Mouse (Mus musculus) left cerebral cortex, adult 11 months (tissue): ENCODE data around the gene Dll4.

ENCODE experiments used
- DNase-seq: peaks from one replicate; pipeline ENCODE4 v3.0.0; 2022; ENCODE audit warnings: low spot score

The Dll4 gene

DNA sequence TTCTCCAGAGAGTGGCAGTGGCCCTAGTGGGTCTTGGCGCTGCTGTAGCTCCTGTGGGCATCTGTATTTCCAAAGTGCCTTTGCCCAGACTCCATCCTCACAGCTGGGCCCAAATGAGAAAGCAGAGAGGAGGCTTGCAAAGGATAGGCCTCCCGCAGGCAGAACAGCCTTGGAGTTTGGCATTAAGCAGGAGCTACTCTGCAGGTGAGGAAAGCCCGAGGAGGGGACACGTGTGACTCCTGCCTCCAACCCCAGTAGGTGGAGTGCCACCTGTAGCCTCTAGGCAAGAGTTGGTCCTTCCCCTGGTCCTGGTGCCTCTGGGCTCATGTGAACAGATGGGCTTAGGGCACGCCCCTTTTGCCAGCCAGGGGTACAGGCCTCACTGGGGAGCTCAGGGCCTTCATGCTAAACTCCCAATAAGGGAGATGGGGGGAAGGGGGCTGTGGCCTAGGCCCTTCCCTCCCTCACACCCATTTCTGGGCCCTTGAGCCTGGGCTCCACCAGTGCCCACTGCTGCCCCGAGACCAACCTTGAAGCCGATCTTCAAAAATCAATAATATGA lies 9.5 kb downstream of the Dll4 start:
- DNase-seq, result no peak

DNA sequence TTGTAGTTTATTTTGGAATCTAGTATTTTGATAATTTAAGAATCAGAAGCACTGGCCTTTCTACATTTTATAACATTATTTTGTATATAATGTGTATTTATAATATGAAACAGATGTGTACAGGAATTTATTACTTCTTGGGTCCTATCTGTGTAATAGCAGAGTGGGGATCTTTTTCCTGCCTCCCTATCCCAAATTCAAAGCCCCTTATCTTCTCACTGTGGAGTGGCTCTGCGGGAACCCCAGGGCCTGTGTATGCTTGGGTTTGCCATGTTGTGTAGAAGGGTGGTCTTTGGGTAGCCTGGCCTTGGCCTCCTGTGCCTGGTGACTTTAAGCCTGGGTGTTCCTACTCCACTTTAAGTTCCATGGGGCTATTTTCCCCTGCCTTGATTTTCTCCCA lies 10.0 kb downstream of the Dll4 start:
- no peak for DNase-seq

GRCm38 (mm10) chr2:119336002-119336401 lies 10.4 kb downstream of the Dll4 start:
- no peak for DNase-seq

- DNase-seq, result no peak
Measured at GRCm38 (mm10) chr2:119336470-119336869, 10.9 kb downstream of the Dll4 start.

DNA sequence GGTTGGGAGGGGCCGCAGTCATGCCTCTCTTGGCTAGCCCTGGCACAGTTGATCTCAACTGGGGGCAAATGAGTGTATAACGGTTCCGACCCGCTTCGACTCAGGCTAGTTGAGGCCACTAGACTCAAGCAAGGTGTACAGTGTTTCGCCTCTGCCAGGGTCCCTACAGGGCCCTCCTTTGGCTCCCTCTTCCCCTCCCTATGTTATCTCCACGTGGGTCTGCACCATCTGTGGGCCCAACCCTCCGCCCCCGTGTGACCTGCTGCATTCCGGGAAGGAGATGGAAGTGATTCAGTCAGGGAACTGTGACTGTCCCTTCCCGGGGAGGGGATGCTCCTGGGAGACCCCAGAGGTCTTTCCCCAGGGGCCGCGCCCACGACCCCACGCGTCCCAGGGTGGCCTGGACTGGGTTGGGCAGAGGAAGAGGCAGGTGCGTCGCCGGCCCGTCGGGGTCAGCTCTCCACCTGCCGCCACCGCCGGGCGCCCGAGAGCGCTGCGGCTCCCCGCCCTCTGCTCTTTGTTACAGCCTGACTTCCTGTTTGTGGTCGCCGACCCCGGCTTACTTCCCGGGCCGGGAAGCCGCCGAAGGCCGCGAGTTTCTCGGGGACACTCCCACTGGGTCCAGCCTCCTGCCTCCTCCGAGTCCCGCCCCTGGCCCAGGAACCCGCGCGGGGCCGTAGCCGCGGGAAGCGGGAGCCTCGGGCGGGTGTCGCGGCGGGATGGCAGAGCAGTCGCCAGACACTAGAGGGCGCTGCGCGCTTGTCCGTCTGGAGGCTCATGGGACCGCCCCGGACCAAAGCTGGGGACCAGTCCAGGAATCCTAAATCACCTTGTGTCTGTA lies 12.1 kb downstream of the Dll4 start:
- peak; percentile 61 for DNase-seq

DNA sequence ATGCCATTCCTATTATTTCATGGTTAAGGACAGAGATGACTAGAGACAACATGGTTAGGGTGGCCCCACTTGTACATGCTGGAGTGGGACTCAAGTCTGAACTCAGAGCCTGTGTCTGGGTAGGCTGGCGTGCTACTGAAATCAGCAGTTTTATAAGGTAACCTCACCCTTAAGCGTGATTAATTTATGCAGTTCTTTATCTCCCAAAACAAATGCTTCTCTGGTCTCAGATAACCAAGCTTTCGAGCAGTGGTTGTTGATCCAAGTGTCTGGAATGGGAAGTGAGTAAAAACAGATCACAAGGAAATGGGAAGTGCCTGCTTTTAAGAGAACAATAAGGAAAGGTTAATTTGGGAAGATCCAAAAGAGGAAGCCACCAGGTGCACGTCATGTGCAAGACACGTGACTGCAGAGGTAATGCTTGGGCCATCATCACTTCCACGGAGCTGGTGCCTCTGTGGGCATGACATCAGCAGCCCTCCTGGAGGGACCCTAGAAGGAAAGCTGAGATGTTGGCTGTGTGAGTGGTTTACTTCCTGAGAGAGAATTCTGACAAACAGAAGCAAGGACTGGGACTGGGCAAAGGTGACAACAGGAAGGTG lies 19.1 kb downstream of the Dll4 start:
- no peak for DNase-seq

- peak; percentile 93 for DNase-seq
Measured at GRCm38 (mm10) chr2:119350555-119351486, 25.2 kb downstream of the Dll4 start, which contains the start of gene Chac1. Gene Chac1 (plus strand): TSS chr2:119351229.

GRCm38 (mm10) chr2:119353707-119354106 lies 28.1 kb downstream of the Dll4 start:
- DNase-seq, result no peak

GRCm38 (mm10) chr2:119355089-119355488 lies 29.5 kb downstream of the Dll4 start:
- DNase-seq, result no peak

- no peak for DNase-seq
Measured at GRCm38 (mm10) chr2:119355651-119356050, 30.1 kb downstream of the Dll4 start.

- DNase-seq, result no peak
Measured at GRCm38 (mm10) chr2:119356310-119356709, 30.7 kb downstream of the Dll4 start.

DNA sequence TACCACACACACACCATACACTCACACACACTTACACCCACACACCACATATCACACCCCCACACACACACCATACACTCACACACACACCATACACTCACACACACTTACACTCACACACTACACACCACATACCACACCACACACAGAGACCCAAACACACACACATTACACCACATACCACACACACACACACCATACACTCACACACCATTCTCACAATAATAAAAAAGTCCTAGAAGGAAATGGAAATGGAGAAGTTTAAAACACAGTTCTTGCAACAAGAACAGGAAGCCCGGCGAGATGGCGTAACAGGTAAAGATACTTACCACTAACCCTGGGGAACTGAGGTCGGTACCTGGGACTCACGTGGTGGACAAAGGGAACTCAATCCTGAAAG lies 31.2 kb downstream of the Dll4 start:
- no peak for DNase-seq

GRCm38 (mm10) chr2:119358249-119358648 lies 32.7 kb downstream of the Dll4 start:
- no peak for DNase-seq

DNA sequence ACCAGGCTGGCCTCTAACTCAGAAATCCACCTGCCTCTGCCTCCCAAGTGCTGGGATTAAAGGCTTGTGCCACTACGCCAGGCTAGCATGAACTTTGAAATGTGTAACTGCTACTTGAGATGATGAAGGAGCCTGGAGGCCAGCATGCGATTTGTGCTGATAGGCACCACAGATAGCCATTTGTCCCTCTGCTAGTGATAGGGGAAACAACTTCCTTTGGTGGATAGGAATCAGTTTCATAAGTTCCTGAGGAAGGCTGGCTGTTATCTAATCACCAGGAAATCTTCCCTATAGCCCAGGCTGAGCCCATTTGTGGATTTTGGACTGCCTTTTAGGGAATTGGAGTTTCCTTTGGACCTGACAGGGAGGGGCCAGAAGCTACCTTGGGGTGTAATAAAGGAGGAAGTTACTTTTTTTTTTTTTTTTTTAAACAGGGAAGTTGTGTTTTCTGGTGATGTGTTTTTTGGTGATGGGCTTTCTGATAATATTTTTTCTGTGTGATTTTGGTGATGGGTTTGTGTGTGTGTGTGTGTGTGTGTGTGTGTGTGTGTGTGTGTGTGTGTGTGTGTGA lies 34.2 kb downstream of the Dll4 start:
- no peak for DNase-seq

DNA sequence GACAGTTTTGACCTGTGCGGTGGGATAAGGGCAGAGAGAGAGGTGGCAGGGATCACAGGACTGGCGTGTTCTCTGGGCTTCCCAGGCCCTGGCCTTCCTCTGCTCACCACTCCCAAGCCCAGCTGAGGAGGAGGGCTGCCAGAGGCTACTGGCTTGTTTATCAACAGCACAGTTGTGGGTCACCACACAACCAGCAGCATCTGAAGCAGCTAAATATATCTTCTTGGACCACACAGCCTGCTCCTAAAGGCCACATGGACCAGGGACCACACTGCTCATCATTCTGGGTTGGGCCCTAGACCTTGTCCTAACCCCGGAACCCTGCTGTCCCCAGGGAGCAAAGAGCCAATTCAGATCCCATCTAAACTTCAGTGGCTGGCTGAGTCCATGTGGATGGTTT lies 39.4 kb downstream of the Dll4 start:
- no peak for DNase-seq

DNA sequence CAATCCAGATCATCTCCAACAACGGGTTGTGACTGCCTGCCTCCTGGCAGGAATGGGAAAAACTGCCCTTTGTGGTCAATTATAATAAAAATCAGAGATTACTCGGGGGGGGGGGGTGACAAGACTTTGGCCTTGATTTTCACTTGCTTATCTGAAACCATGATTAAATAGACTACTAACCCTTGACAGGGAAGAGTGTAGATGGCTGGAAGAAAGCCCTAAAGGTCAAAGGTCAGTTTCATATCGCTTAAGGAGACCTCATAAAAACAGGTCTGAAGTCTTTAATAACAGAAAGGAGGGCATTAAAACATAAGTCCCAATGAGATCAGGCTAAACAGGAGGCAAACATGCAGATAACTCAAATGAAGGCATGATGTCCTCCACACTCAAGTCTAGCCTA lies 41.8 kb downstream of the Dll4 start:
- DNase-seq, result no peak

DNA sequence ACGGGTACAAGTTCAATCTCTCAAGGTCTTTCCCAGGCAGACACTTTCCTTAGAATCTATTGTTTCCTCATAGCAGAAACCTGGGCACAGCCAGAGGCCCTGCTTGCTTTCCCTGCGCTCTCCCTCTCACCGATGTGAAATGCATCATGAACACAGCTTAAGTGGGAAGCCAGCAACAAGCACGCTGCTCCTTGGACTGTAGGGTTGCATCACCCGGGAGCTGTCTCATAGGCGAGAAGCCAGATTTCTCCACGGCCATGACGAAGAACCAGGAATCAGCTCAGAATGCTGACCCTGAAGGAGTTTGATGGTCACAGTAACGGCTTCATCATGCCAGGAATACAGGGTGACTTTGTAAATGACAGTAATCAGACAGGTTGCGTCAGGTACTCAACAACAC lies 44.5 kb downstream of the Dll4 start:
- DNase-seq, result no peak

GRCm38 (mm10) chr2:119377286-119377685 lies 51.7 kb downstream of the Dll4 start:
- DNase-seq, result no peak

DNA sequence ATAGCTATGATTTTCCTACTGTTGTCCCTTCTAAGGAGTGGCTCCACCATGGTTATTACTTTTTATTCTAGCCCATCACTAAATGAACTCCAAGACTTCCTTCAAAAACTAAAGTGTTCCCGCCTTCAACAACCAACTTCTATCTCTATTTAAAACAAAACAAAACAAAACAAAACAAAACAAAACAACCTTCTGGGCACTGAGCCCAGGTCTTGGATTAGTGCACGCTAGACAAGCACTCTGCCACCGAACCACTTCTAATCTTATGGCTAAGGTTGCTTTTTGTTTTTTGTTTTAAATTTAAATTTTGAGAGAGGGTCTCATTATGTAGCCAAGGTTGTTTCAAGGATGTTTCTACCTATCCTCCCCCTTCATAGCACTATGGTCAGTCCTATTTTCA lies 52.2 kb downstream of the Dll4 start:
- no peak for DNase-seq

DNA sequence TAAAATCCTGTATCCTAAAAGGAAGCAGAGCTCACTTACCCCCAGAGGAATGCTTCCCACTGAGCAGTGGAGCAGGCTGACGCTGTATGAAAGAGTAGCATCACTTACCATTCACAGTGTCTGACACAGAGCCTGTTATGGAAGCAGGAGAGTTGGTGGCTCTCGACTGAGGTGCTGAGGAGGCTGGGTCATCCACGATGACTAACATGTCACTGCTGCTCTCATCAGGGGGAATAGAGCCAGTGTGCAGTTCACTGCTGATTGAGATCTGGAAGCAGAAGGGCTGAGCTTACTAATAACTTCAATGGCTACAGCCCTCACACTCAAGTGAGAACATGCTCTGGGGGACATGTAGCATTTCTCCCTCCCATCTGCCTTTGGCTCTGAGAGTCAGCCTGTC lies 53.9 kb downstream of the Dll4 start:
- no peak for DNase-seq
